Mouse (Mus musculus): ENCODE measurements around the gene Bcl6. TPM values are rescaled to one million over a fixed set of nuclear protein-coding genes. Genes with fewer than 3 reads are reported as not detected.
A peak's percentile ranks its signal among the peaks of the same experiment; 100 is the strongest.

The Bcl6 gene
- total RNA-seq (2021): 10 to 100 TPM; 46.6 to 53.6 TPM
- long read RNA-seq, experiment 1, partial matches to known transcripts: 4 of 14 reads
- long read RNA-seq, experiment 1, other reads (novel, unspliced or antisense): 10 of 14 reads
- long read RNA-seq, experiment 2, partial matches to known transcripts: 1 of 11 reads
- long read RNA-seq, experiment 2, other reads (novel, unspliced or antisense): 10 of 11 reads

- peak; percentile 90 for DNase-seq
Observed at GRCm38 (mm10) chr16:23988466-23989208, at the start of gene Bcl6, which contains the start of gene Gm37419. Gene Bcl6, minus strand, starts transcription at chr16:23988852. Gene Gm37419, plus strand, starts transcription at chr16:23988482.

GRCm38 (mm10) chr16:24036398-24036797 is 47.7 kb upstream of the Bcl6 start:
- no peak for DNase-seq

GRCm38 (mm10) chr16:24035767-24036166 is 47.1 kb upstream of the Bcl6 start:
- no peak for DNase-seq

- no peak for DNase-seq
Observed at GRCm38 (mm10) chr16:24034450-24034849, 45.8 kb upstream of the Bcl6 start.

GRCm38 (mm10) chr16:24033259-24033658 is 44.6 kb upstream of the Bcl6 start:
- no peak for DNase-seq

- DNase-seq: no peak
Observed at GRCm38 (mm10) chr16:24029965-24030672, 41.5 kb upstream of the Bcl6 start.

GRCm38 (mm10) chr16:24025442-24025841 is 36.8 kb upstream of the Bcl6 start:
- no peak for DNase-seq

GRCm38 (mm10) chr16:24022605-24023004 is 34.0 kb upstream of the Bcl6 start:
- DNase-seq: no peak

- no peak for DNase-seq
Observed at GRCm38 (mm10) chr16:24021722-24022121, 33.1 kb upstream of the Bcl6 start.

- no peak for DNase-seq
Observed at GRCm38 (mm10) chr16:24016742-24017141, 28.1 kb upstream of the Bcl6 start.

GRCm38 (mm10) chr16:24016273-24016672 is 27.6 kb upstream of the Bcl6 start:
- DNase-seq: no peak

- no peak for DNase-seq
Observed at GRCm38 (mm10) chr16:24014378-24014777, 25.7 kb upstream of the Bcl6 start.

- DNase-seq: no peak
Observed at GRCm38 (mm10) chr16:24012066-24012465, 23.4 kb upstream of the Bcl6 start.

- no peak for DNase-seq
Observed at GRCm38 (mm10) chr16:24011306-24011705, 22.7 kb upstream of the Bcl6 start.

GRCm38 (mm10) chr16:24009891-24010290 is 21.2 kb upstream of the Bcl6 start:
- no peak for DNase-seq

- no peak for DNase-seq
Observed at GRCm38 (mm10) chr16:24005928-24006327, 17.3 kb upstream of the Bcl6 start.

GRCm38 (mm10) chr16:23997912-23998311 is 9.3 kb upstream of the Bcl6 start:
- DNase-seq: no peak

GRCm38 (mm10) chr16:23997228-23997627 is 8.6 kb upstream of the Bcl6 start:
- no peak for DNase-seq

- no peak for DNase-seq
Observed at GRCm38 (mm10) chr16:23996342-23996741, 7.7 kb upstream of the Bcl6 start.

GRCm38 (mm10) chr16:23993351-23994321 is 5.0 kb upstream of the Bcl6 start:
- DNase-seq: peak; percentile 49

GRCm38 (mm10) chr16:23991846-23992580 is 3.4 kb upstream of the Bcl6 start:
- no peak for DNase-seq
